Mouse (Mus musculus): ENCODE results near the gene Cdh24.

DNA sequence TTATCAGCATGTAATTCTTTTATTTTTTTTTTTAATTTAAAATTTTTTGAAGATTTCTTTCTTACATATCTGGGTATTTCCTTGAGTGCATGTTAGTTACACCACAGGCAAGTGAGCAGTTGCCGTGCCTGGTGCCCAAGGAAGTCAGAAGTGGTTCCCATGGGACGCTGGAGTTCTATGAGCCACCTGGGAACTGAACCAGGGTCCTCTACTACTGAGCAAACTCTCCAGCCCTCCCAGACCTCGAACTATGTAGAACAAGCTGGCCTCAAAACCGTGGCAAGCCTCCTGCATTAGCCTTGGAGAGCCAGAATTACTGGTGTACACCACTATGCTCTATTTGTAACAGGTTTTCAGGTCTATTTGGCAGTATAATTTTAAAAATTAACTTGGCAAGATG lies 38.6 kb downstream of the Cdh24 start:
- TF ChIP-seq CTCF (IDR thresholded peaks at IDR 0.05; ENCODE audit: borderline replicate concordance, extremely low read depth, insufficient read depth, insufficient read length) = no peak
- no peak for TF ChIP-seq POLR2A (IDR thresholded peaks at IDR 0.05; ENCODE audit: borderline replicate concordance, extremely low read depth, insufficient read depth, insufficient read length, poor library complexity, severe bottlenecking)

Measured in brain, embryonic 14.5 days (tissue).